Mouse (Mus musculus) thymus, adult 2 months (tissue): ENCODE measurements around the gene 4930522H14Rik. TPM values are rescaled to one million over a fixed set of nuclear protein-coding genes. Genes with fewer than 3 reads are reported as not detected.

Experiments
- DNase-seq: peaks from one replicate; pipeline ENCODE4 v3.0.0; 2021
- H3K27ac ChIP-seq: fragments of 200-500 bp; 2 replicates; pipeline ENCODE4 v1.5.1; 2012; ENCODE audit warnings: low read length, control low read depth; ENCODE audit not compliant: control insufficient read depth, insufficient read depth
- H3K27me3 ChIP-seq: fragments of 200-500 bp; 2 replicates; pipeline ENCODE4 v1.6.1; 2012; ENCODE audit warnings: mild to moderate bottlenecking, low read length, moderate library complexity, mixed read lengths; ENCODE audit not compliant: control insufficient read depth, insufficient read depth
- H3K36me3 ChIP-seq: fragments of 200-500 bp; 2 replicates; pipeline ENCODE4 v1.6.1; 2012; ENCODE audit warnings: mild to moderate bottlenecking, low read length, moderate library complexity; ENCODE audit not compliant: control insufficient read depth, insufficient read depth
- H3K4me1 ChIP-seq: fragments of 200-500 bp; replicated peaks from 2 replicates; pipeline ENCODE4 v1.6.1; 2012; ENCODE audit warnings: low read length; ENCODE audit not compliant: control insufficient read depth, insufficient read depth
- H3K4me3 ChIP-seq: fragments of 200-500 bp; 2 replicates; pipeline ENCODE4 v1.5.1; 2012; ENCODE audit warnings: mild to moderate bottlenecking, low read length, control low read depth, moderate library complexity; ENCODE audit not compliant: control insufficient read depth, insufficient read depth
- CTCF ChIP-seq: fragments of 200-500 bp; IDR thresholded peaks from 2 replicates; pipeline ENCODE4 v1.5.1; 2012; ENCODE audit warnings: mild to moderate bottlenecking, control low read depth, low read length, moderate library complexity, borderline replicate concordance; ENCODE audit not compliant: control insufficient read depth, poor library complexity, insufficient read depth; ENCODE audit errors: extremely low read depth
- POLR2A ChIP-seq: fragments of 200-500 bp; IDR thresholded peaks from 2 replicates; pipeline ENCODE4 v1.6.1; 2012; ENCODE audit warnings: mild to moderate bottlenecking, low read length, control low read depth, moderate library complexity; ENCODE audit not compliant: control insufficient read depth, poor library complexity, insufficient read depth; ENCODE audit errors: extremely low read depth
- WGBS: fragments of 180-500 bp; shearing (Covaris S2); methylation state at CpG from one replicate; pipeline ENCODE4 v1.1.7; 2018; 5-methylcytosine and 5-hydroxymethylcytosine counted together
- polyA plus RNA-seq: library from polyadenylated mRNA; depleted of rRNA; stranded (reverse); fragments of >200 nt; gene quantifications from 2 replicates; pipeline ENCODE4 v1.2.3, GENCODE M21; 2012; rRNA removed

Gene 4930522H14Rik
- polyA plus RNA-seq, result not detected in 2 replicates

DNA sequence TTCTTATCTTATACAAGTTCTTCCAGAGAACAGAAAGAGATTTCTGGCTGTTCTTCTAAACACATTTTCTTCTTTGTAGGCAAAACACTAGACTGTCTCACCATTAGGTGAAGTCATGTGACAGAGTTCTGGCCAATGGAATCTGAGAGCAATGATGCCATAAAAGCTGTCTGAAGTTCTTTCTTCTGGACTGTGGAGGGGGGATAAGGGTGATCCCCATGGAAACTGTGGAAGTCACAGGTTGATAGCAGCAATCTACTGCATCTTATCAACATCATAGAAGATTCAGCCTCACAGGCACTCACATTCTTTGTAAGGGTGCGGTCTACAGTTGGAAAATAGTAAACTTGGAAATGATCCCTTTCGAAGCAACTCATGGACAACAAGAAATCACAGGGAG is at the start of gene 4930522H14Rik:
TSS of gene 4930522H14Rik (minus strand) at position 187 of the 400 bp plus-strand sequence.
- Histone ChIP-seq H3K27ac (no peak within 1 kb of the TSS), H3K36me3 (no peaks in the 10 kb centered on the region), H3K4me3 (no peak within 1 kb of the TSS), H3K4me1 (no peaks in the 10 kb centered on the region), H3K27me3 (no peaks in the 10 kb centered on the region)
- TF ChIP-seq CTCF (no peak), POLR2A (no peak)
- WGBS, result 99% methylated on average over 2 of the region's 2 CpGs
- no peak for DNase-seq

DNA sequence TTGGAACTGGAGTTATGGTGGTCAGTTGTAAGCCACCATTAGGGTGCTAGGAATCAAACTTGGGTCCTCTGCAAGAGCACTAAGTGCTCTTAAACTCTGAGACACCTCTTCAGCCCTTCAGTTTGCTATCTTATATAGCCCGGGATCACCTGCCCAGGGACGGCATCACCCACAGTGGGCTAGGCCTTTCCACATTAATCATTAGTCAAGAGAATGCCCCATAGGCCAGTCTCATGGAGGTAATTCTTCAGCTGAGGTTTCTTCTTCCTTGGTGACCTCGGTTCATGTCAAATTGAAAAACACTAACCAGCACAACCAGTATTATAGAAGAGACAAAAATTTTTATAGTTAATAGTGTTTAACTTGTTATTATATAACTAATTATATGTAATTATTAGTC is 47.3 kb upstream of the 4930522H14Rik start:
- WGBS, result 94% methylated on average over 3 of the region's 3 CpGs
- TF ChIP-seq POLR2A (no peak), CTCF (no peak)
- no peak for DNase-seq
- no peaks in the 10 kb centered on the region for H3K27me3 ChIP-seq
- H3K36me3 ChIP-seq, result no peaks in the 10 kb centered on the region
- H3K27ac ChIP-seq, result no peak overlapping the region
- no peaks in the 10 kb centered on the region for H3K4me1 ChIP-seq
- no peak overlapping the region for H3K4me3 ChIP-seq

DNA sequence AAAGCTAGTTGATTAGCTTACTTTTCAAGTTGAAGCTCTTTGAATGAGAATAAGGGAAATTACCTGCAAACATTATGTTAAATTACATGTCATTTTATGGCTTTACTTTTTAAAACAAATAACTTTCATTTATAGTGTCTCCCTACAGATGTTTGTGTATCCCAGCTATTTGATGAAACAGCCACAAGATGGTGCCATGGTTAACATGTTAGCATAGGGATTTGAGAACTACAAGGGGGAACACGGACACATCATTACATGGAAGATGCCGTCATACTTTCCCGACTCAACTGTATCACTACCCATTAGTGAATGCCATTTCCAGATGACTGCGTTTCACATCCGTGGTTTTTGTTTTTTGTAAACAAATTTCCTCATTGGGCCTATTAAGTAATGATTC is 45.8 kb upstream of the 4930522H14Rik start:
- Histone ChIP-seq H3K4me3 (no peak overlapping the region), H3K4me1 (no peaks in the 10 kb centered on the region), H3K27me3 (no peaks in the 10 kb centered on the region), H3K36me3 (no peaks in the 10 kb centered on the region), H3K27ac (no peak overlapping the region)
- WGBS, result 75% methylated on average over 5 of the region's 5 CpGs
- DNase-seq, result no peak
- TF ChIP-seq CTCF (no peak), POLR2A (no peak)

DNA sequence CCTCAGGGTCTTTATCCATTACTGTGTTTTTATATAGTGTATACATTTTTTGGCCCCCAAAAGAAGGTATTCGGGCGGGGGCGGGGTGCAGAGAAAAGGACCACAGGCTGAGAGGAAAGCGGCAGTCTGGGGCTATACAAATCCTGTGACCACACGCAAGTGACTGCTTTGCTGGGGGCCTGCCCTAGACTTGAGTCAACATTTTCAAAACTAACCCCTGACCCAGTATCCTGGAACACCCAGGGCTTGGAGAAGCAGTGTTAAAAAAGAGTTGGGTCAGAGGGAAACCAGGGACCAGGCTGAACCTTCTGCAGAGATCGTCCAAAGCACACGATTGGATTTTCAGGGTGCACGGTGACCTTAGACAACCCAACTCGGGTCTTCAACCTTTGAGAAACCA is 43.7 kb upstream of the 4930522H14Rik start:
- no peak for DNase-seq
- no peak for TF ChIP-seq POLR2A
- no peak for TF ChIP-seq CTCF
- Histone ChIP-seq H3K4me1 (no peaks in the 10 kb centered on the region), H3K27ac (no peak overlapping the region), H3K4me3 (no peak overlapping the region), H3K36me3 (no peaks in the 10 kb centered on the region), H3K27me3 (no peaks in the 10 kb centered on the region)
- WGBS, result 92% methylated on average over 9 of the region's 9 CpGs

DNA sequence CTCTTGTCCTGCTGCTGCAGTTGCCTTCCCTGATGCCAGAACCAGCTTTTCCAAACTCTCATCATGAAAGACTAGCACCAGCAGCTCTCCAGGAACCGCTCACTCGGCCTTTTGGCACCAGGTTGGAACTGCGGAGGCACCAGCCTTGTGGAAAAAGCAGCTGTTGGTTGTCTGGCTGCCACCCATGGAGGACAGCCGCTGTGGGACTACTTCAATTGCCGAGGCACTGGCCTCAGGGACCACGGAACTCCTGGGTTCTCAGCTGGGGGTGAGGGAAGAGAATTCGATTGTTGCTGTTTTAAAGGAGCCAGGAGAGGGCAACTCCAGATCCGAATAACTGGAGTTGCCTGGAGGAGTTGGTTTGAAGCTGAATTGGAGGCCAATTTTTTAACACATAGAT is 43.2 kb upstream of the 4930522H14Rik start:
- H3K36me3 ChIP-seq, result no peaks in the 10 kb centered on the region
- no peak for TF ChIP-seq CTCF
- TF ChIP-seq POLR2A, result no peak
- H3K27ac ChIP-seq, result no peak overlapping the region
- no peak overlapping the region for H3K4me3 ChIP-seq
- no peaks in the 10 kb centered on the region for H3K4me1 ChIP-seq
- 60% methylated on average over 8 of the region's 8 CpGs for WGBS
- no peak for DNase-seq
- H3K27me3 ChIP-seq, result no peaks in the 10 kb centered on the region

DNA sequence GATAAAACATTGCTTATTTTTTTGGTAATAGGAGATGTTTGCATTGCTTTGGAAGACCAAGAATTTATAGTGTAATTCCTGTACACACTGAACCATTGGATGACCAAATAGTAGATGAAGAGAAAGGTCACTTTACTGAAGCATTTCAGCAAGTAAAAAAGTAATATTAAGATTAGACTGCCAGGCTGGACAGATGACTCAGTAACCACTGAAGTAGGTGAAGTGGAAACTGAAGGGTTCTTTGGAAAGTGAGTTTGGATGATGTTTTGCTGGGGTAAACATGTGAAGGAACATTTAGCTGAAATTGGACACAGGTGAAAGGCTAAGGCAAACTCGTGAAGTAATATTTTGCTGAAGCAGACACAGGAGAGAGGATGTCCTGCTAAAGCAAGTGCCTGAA is 41.5 kb upstream of the 4930522H14Rik start:
- H3K4me3 ChIP-seq, result no peak overlapping the region
- WGBS, result 87% methylated on average over 1 of the region's 1 CpGs
- H3K27me3 ChIP-seq, result no peaks in the 10 kb centered on the region
- H3K4me1 ChIP-seq, result no peaks in the 10 kb centered on the region
- TF ChIP-seq POLR2A (no peak), CTCF (no peak)
- no peak overlapping the region for H3K27ac ChIP-seq
- no peak for DNase-seq
- H3K36me3 ChIP-seq, result no peaks in the 10 kb centered on the region

DNA sequence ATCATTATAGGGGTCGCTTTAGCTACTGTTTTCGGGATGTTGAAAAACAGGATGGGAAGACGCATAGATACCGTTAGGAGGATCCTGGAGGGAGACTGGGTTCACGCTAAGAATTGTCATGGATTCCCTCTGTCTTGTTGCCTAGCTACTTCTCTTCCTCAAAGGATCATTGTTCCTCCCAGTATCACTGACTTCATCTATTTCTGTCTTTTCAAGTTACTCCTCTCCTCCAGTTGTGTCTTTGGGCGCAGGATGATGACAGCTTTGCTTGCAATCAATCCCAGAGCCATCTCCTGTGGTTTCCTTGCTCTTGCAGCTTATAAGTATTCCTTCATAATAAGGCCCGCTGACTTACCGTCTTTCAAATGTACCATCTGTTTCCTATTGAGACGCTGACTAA is 38.3 kb upstream of the 4930522H14Rik start:
- H3K27me3 ChIP-seq, result no peaks in the 10 kb centered on the region
- H3K36me3 ChIP-seq, result no peaks in the 10 kb centered on the region
- TF ChIP-seq POLR2A, result no peak
- no peak for TF ChIP-seq CTCF
- no peak overlapping the region for H3K4me3 ChIP-seq
- no peak overlapping the region for H3K27ac ChIP-seq
- no peaks in the 10 kb centered on the region for H3K4me1 ChIP-seq
- no peak for DNase-seq
- 93% methylated on average over 9 of the region's 9 CpGs for WGBS
